Mouse (Mus musculus) midbrain, postnatal 0 days (tissue): ENCODE measurements around the gene Phc2. TPM values are rescaled to one million over a fixed set of nuclear protein-coding genes. Genes with fewer than 3 reads are reported as not detected.

Experiments
- ATAC-seq: fragments of 200-750 bp; cut with Nextera tagmentation; 2 replicates; pipeline ENCODE4 v1.8.0; 2017; ENCODE audit warnings: moderate number of reproducible peaks, mild to moderate bottlenecking, moderate TSS enrichment, moderate library complexity; ENCODE audit not compliant: low FRiP score
- DNase-seq: peaks from one replicate; pipeline ENCODE4 v3.0.0-alpha.2; 2015; ENCODE audit warnings: low spot score
- H3K27ac ChIP-seq: fragments of 300-500 bp; sonication (generic); 2 replicates; pipeline ENCODE4 v1.5.1; 2014; ENCODE audit warnings: low read depth, mild to moderate bottlenecking, low read length, mixed read lengths
- H3K27me3 ChIP-seq: fragments of 300-500 bp; sonication (generic); 2 replicates; pipeline ENCODE4 v1.6.1; 2014; ENCODE audit warnings: low read length, control low read depth, mixed read lengths; ENCODE audit not compliant: insufficient read depth
- H3K36me3 ChIP-seq: fragments of 300-500 bp; sonication (generic); 2 replicates; pipeline ENCODE4 v1.6.1; 2014; ENCODE audit warnings: low read length, control low read depth, mixed read lengths; ENCODE audit not compliant: insufficient read depth
- H3K4me1 ChIP-seq: fragments of 300-500 bp; sonication (generic); 2 replicates; pipeline ENCODE4 v1.6.1; 2014; ENCODE audit warnings: mild to moderate bottlenecking, control low read depth, antibody characterized with exemption, low read length, mixed read lengths; ENCODE audit not compliant: insufficient read depth
- H3K4me2 ChIP-seq: fragments of 300-500 bp; sonication (generic); 2 replicates; pipeline ENCODE4 v1.6.1; 2014; ENCODE audit warnings: low read depth, mild to moderate bottlenecking, low read length, mixed read lengths; ENCODE audit not compliant: poor library complexity, severe bottlenecking
- H3K4me3 ChIP-seq: fragments of 300-500 bp; sonication (generic); 2 replicates; pipeline ENCODE4 v1.5.1; 2014; ENCODE audit warnings: low read depth, mild to moderate bottlenecking, low read length, moderate library complexity
- H3K9ac ChIP-seq: fragments of 300-500 bp; sonication (generic); replicated peaks from 2 replicates; pipeline ENCODE4 v1.6.1; 2014; ENCODE audit warnings: mild to moderate bottlenecking, low read length, moderate library complexity, mixed read lengths; ENCODE audit not compliant: poor library complexity, severe bottlenecking
- H3K9me3 ChIP-seq: fragments of 300-500 bp; sonication (generic); 2 replicates; pipeline ENCODE4 v1.6.1; 2016; ENCODE audit warnings: low read length, control low read depth
- CTCF ChIP-seq: IDR thresholded peaks from 2 replicates; pipeline ENCODE4 v1.5.1; 2016; ENCODE audit warnings: antibody characterized with exemption, mild to moderate bottlenecking
- WGBS: fragments of 180-500 bp; shearing (Covaris S2); extraction: QIAGEN DNeasy Blood & Tissue Kit; methylation state at CpG from one replicate; pipeline ENCODE4 v1.1.7; 2014; 5-methylcytosine and 5-hydroxymethylcytosine counted together
- polyA plus RNA-seq: library from polyadenylated mRNA; unstranded; fragments of >200 nt; fragmentation: Nextera tagmentation; extraction: Ambion mirVana; gene quantifications from 2 replicates; pipeline ENCODE4 v1.2.1, GENCODE M21; 2015
- total RNA-seq: library from RNA; depleted of rRNA; stranded (reverse); fragments of >200 nt; gene quantifications from 2 replicates; pipeline ENCODE4 v1.2.3, GENCODE M21; 2014

The Phc2 gene
- total and polyA plus RNA-seq, 2 experiments from 2014 or later = 34.8 to 64.3 TPM

DNA sequence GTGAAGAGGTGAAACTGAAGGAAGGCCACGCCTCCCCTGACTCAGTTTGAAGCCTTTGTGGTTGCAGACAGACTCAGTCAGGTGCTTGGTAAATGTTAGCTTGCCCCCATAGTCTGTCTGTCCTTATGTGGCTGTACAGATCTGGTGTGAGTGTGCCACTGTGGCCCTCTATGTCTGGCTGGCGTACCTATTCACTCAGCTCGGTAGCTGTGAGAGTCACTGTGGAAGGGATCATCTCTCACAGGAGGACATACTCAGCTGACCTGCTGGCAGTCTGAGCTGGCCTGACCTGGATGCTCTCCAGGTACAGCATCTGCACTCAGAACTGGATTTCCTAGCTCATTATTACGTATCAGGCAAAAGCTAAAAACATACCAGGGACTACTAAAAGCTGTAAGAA lies 67.3 kb downstream of the Phc2 start:
- Histone ChIP-seq H3K36me3 (peaks cover 3% of the 10 kb centered on the region; the same call in 1 of the 2 replicates), H3K27ac (no peak overlapping the region), H3K4me3 (no peak overlapping the region), H3K9me3 (no peaks in the 10 kb centered on the region), H3K4me1 (peaks cover 8% of the 10 kb centered on the region; the same call in 1 of the 2 replicates), H3K27me3 (no peaks in the 10 kb centered on the region), H3K4me2 (no peak overlapping the region), H3K9ac (no peak overlapping the region; the same call in 1 of the 2 replicates)
- TF ChIP-seq CTCF = no peak
- ATAC-seq (no peak), DNase-seq (no peak)
- WGBS = 78% methylated on average over 4 of the region's 4 CpGs

DNA sequence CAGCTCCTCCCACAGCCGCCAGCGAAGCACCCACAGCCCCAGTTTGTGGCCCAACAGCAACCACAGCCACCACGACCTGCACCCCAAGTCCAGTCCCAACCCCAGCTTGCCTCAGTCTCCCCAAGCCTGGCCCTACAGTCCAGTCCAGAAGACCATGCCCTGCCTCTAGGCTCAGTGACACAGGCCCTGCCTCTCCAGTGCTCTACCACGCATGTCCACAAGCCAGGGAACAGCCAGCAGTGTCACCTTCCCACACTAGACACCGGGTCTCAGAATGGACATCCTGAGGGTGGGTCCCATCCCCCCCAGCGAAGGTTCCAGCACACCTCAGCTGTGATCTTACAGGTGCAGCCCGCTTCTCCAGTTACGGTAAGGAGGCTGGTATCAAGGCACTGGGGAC lies 68.4 kb downstream of the Phc2 start:
- H3K4me3 ChIP-seq = no peak overlapping the region
- H3K4me1 ChIP-seq = 0 out of 2 replicates have a peak, but pooled peaks cover 7% of the 10 kb centered on the region
- H3K9me3 ChIP-seq = no peaks in the 10 kb centered on the region
- H3K27me3 ChIP-seq = no peaks in the 10 kb centered on the region
- no peak for ATAC-seq
- H3K9ac ChIP-seq = no peak overlapping the region
- no peak for TF ChIP-seq CTCF
- no peak overlapping the region for H3K4me2 ChIP-seq
- no peak for DNase-seq
- no peak overlapping the region for H3K27ac ChIP-seq
- H3K36me3 ChIP-seq = peaks cover 3% of the 10 kb centered on the region; the same call in 1 of the 2 replicates
- 75% methylated on average over 8 of the region's 8 CpGs for WGBS

DNA sequence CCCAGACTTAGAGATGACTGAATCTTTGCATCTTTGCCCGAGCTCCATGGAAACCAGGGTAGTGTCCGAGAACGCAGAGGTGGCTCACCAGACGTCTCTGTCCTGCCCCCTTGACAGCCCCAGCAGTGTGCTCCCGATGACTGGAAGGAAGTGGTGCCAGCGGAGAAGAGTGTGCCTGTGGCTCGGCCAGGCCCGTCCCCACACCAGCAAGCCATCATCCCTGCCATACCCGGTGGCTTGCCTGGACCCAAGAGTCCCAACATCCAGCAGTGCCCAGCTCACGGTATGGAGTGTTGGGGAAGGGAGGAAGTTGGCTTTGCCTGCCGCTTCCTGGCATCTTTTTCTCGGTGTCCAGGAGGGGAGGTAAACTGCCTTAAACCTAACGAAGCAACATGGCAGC lies 68.9 kb downstream of the Phc2 start:
- no peak for TF ChIP-seq CTCF
- ATAC-seq (no peak), DNase-seq (no peak)
- no peak overlapping the region for H3K27ac ChIP-seq
- no peaks in the 10 kb centered on the region for H3K9me3 ChIP-seq
- no peak overlapping the region for H3K9ac ChIP-seq
- no peak overlapping the region for H3K4me2 ChIP-seq
- WGBS = 70% methylated on average over 13 of the region's 13 CpGs
- 0 out of 2 replicates have a peak, but pooled peaks cover 7% of the 10 kb centered on the region for H3K4me1 ChIP-seq
- H3K4me3 ChIP-seq = no peak overlapping the region
- H3K36me3 ChIP-seq = peaks cover 3% of the 10 kb centered on the region; the same call in 1 of the 2 replicates
- no peaks in the 10 kb centered on the region for H3K27me3 ChIP-seq

DNA sequence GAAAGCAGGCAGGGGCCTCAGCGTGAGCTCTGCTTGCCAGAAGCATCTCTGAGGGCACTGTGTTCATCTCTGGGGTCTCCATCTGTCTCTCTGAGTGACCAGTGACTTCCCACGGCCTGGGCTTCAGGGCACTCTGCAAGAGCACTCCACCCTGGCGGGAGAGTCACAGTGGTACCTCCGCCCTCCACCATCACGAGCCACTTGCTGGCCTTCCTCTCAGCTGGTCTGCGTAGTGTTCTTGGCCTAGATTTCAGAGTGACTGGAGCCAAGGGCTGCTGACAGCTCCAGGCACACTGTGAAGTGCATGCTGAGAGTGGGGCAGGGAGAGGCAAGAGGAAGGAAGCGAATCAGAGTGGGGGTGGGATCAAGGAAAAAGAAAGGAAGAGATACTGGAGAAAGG lies 69.6 kb downstream of the Phc2 start:
- H3K4me2 ChIP-seq = no peak overlapping the region
- TF ChIP-seq CTCF = no peak
- DNase-seq (no peak), ATAC-seq (no peak)
- H3K9ac ChIP-seq = no peak overlapping the region
- H3K9me3 ChIP-seq = no peaks in the 10 kb centered on the region
- H3K36me3 ChIP-seq = peaks cover 3% of the 10 kb centered on the region; the same call in 1 of the 2 replicates
- H3K27me3 ChIP-seq = no peaks in the 10 kb centered on the region
- peaks cover 13% of the 10 kb centered on the region; the same call in 1 of the 2 replicates for H3K4me1 ChIP-seq
- 63% methylated on average over 7 of the region's 7 CpGs for WGBS
- no peak overlapping the region for H3K4me3 ChIP-seq
- H3K27ac ChIP-seq = no peak overlapping the region

DNA sequence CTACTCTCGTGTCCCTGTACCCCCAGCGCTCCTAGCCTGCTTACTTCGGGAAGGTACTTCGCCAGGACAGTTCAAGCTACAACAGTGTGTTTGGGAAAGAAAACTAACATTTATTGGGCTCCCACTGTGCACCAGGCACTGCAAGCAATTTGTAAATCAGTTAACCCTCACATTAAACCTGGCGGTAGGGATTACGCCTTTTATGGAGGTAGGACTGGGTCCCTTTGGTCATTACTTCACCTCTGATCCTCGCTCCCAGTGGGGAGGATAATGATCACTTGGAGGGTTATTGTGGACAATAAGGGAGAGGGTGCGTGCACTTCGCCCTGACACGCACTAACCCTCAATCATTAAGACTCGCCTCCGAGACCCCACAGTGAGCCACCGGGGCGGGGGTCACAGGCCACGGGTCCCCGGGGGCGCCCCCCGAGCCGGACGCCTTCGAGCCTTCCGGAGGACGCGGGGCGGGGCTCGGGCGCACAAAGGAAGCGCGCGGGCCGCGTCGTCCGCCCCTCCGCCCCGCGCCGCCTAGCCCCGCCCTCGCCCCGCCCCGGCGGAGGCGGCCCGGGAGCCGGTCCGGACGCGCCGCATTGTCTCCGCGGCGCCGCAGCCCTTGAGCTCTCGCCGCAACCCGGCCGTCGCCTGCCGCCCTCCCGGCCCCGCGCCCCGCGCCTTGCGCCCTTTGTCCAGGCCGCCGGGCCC lies 72.7 kb downstream of the Phc2 start:
- H3K36me3 ChIP-seq = peaks cover 3% of the 10 kb centered on the region; the same call in 1 of the 2 replicates
- ATAC-seq (peak; percentile 82), DNase-seq (peak; percentile 84)
- H3K4me1 ChIP-seq = peaks cover 11% of the 10 kb centered on the region; the same call in 1 of the 2 replicates
- H3K4me2 ChIP-seq = peak overlapping the region; percentile 83
- H3K9ac ChIP-seq = peak overlapping the region; percentile 100
- peak overlapping the region; percentile 98 for H3K27ac ChIP-seq
- WGBS = 4% methylated on average over 37 of the region's 68 CpGs
- H3K9me3 ChIP-seq = no peaks in the 10 kb centered on the region
- peak overlapping the region; percentile 81 for H3K4me3 ChIP-seq
- no peak for TF ChIP-seq CTCF
- no peaks in the 10 kb centered on the region for H3K27me3 ChIP-seq

DNA sequence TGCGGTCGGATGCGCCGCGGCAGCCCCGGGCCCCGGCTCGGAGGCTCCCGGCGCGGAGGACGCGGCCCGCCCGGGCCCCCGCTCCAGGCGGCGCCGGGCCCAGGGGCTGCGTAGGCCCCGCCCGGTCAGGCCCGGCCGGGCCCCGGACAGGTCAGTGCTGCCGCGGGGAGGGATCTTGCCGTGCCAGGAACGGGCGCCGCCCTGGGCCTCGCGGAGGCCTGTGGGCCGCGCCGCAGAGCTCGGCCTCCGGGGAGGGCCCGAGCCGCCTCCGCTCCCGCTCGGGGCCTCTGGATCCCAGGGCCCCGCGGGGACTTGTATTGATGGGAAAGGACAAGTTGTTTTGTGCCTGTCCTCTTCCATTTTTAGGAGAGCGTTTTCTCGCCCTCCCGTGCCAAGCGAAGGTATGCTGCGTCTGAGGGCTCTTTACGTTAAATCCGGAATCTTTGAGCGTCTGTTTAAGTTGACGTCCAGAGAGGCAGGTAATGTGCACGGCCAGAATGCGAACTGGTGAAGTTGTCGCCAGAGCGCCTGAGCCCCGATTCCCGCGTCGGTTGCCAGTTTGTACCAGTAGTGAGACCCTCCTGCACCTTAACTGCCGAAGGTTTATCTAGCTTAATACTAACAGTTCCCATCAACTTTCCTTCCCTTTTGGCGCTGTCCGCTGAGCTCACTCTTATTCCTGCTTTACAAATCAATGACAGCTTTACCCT lies 73.4 kb downstream of the Phc2 start:
- Histone ChIP-seq H3K36me3 (peaks cover 3% of the 10 kb centered on the region; the same call in 1 of the 2 replicates), H3K4me3 (peak overlapping the region; percentile 81), H3K4me1 (peaks cover 11% of the 10 kb centered on the region; the same call in 1 of the 2 replicates), H3K27ac (peak overlapping the region; percentile 98), H3K9me3 (no peaks in the 10 kb centered on the region), H3K4me2 (peak overlapping the region; percentile 83), H3K9ac (peak overlapping the region; percentile 100), H3K27me3 (no peaks in the 10 kb centered on the region)
- no peak for TF ChIP-seq CTCF
- ATAC-seq = peak; percentile 67; the same call in 1 of the 2 replicates
- WGBS = under 1% methylated on average over 61 of the region's 65 CpGs
- no peak for DNase-seq
